Comparison of ENCODE assay signal across 8 mouse cellular contexts in the genomic region with DNA sequence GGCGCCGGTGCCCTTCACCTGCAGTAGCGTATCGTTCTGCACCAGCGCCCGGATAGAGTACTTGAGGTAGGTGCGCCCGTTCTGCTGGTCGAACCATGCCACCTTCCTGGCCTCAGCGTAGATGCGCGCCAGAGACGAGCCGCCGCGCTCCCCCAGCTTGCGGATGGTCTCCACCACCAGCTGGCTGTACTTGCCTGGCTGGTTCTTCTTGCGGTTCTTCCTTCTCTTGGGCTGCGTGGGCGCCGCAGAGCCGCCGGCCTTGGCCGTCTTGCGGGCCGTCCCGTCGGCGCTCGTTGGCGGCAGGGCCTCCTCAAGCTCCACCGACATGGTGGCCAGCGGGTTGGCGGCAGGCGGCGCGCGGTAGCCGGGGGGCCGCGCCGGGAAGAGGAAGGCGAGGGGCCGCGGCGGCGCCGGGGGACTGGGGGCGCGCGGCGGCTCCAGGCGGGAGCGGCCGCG. TPM values are rescaled to one million over a fixed set of nuclear protein-coding genes. Genes with fewer than 3 reads are reported as not detected.
DNase-seq lines count a peak whose midpoint lies in the region; ATAC-seq and TF ChIP-seq lines count a peak whose summit lies in the region.

No protein-coding gene starts in this region.

- H3K4me1 ChIP-seq in spleen, adult 2 months (ENCODE audit: control insufficient read depth, insufficient read depth, insufficient read length): peaks cover 12% of the 10 kb centered on the region
- H3K4me1 ChIP-seq in limb, embryonic 12.5 days (replicated peaks): peaks cover 16% of the 10 kb centered on the region
- H3K4me1 ChIP-seq in neural tube, embryonic 12.5 days: peaks cover 17% of the 10 kb centered on the region

- H3K27me3 ChIP-seq in spleen, adult 2 months (ENCODE audit: control insufficient read depth, insufficient read depth, low read length): peaks cover 21% of the 10 kb centered on the region
- no peaks in the 10 kb centered on the region for H3K27me3 ChIP-seq in limb, embryonic 12.5 days
- no peaks in the 10 kb centered on the region for H3K27me3 ChIP-seq in neural tube, embryonic 12.5 days (replicated peaks)

- no peak overlapping the region for H3K27ac ChIP-seq in spleen, adult 2 months (ENCODE audit: insufficient read depth, low read length)
- H3K27ac ChIP-seq in limb, embryonic 12.5 days: peak overlapping the region; percentile 97
- peak overlapping the region; percentile 82 for H3K27ac ChIP-seq in neural tube, embryonic 12.5 days

- no peak for TF ChIP-seq CTCF in spleen, adult 2 months (IDR thresholded peaks at IDR 0.05; ENCODE audit: extremely low read depth, insufficient read depth, insufficient read length, insufficient replicate concordance)

- no peaks in the 10 kb centered on the region for H3K9me3 ChIP-seq in limb, embryonic 12.5 days
- no peaks in the 10 kb centered on the region for H3K9me3 ChIP-seq in neural tube, embryonic 12.5 days

- WGBS in spleen, adult 2 months: under 1% methylated on average over 51 of the region's 56 CpGs
- WGBS in limb, embryonic 12.5 days: under 1% methylated on average over 56 of the region's 56 CpGs
- WGBS in neural tube, embryonic 12.5 days: under 1% methylated on average over 46 of the region's 56 CpGs

- peak overlapping the region; percentile 48; the same call in 1 of the 2 replicates for H3K4me3 ChIP-seq in spleen, adult 2 months (ENCODE audit: extremely low read depth, insufficient read depth, insufficient read length)
- peak overlapping the region; percentile 98 for H3K4me3 ChIP-seq in limb, embryonic 12.5 days (replicated peaks)
- H3K4me3 ChIP-seq in neural tube, embryonic 12.5 days: peak overlapping the region; percentile 97

- H3K4me2 ChIP-seq in limb, embryonic 12.5 days: peak overlapping the region; percentile 78
- peak overlapping the region; percentile 86 for H3K4me2 ChIP-seq in neural tube, embryonic 12.5 days (replicated peaks)

- TF ChIP-seq POLR2A in spleen, adult 2 months (IDR thresholded peaks at IDR 0.05; ENCODE audit: low read depth, low read length): no peak

- DNase-seq in cerebellum, adult 18-20 months: peak; percentile 21 to 59
- no peak for DNase-seq in cerebellum, adult 11 months
- no peak for DNase-seq in spleen, adult 2 months (ENCODE audit: low read depth in 1 of 2, low spot score in 2 of 2)
- DNase-seq in spleen, adult 18-20 months: no peak

- peak; percentile 5; the same call in 1 of the 2 replicates for ATAC-seq in granulocyte monocyte progenitor cell, adult 5-6 weeks (replicated peaks; ENCODE audit: poor library complexity, severe bottlenecking)
- peak; percentile 14; the same call in 1 of the 2 replicates for ATAC-seq in limb, embryonic 12.5 days (ENCODE audit: insufficient number of reproducible peaks, insufficient read depth, low FRiP score, low TSS enrichment, low read depth)
- ATAC-seq in neural tube, embryonic 12.5 days (ENCODE audit: low FRiP score, low read depth): peak; percentile 60
- ATAC-seq in CD4-positive, CD25-positive, alpha-beta regulatory T cell, adult 4 months: no peak

- H3K9ac ChIP-seq in limb, embryonic 12.5 days (replicated peaks): peak overlapping the region; percentile 98
- H3K9ac ChIP-seq in neural tube, embryonic 12.5 days: peak overlapping the region; percentile 97

- H3K36me3 ChIP-seq in spleen, adult 2 months (ENCODE audit: control insufficient read depth, insufficient read depth, low read length): no peaks in the 10 kb centered on the region
- H3K36me3 ChIP-seq in limb, embryonic 12.5 days: peaks cover 31% of the 10 kb centered on the region
- peaks cover 17% of the 10 kb centered on the region for H3K36me3 ChIP-seq in neural tube, embryonic 12.5 days

RNA-seq across cellular contexts. Expression of a gene that starts 0.4 kb away (rescaled TPM):
- polyA plus RNA-seq in spleen, adult 2 months (2012; rRNA removed): 1.5 and 2.6 TPM in 2 replicates
- 1.4 and 4.9 TPM in 2 replicates for total RNA-seq in granulocyte monocyte progenitor cell, adult 5-6 weeks (2014; fragmentation: Nextera tagmentation)
- 0.78 and 2.7 TPM in 2 replicates for total RNA-seq in granulocyte monocyte progenitor cell, adult 5-6 weeks (2017)
- 72.9 and 129 TPM in 2 replicates for polyA plus RNA-seq in limb, embryonic 12.5 days (2016; fragmentation: Nextera tagmentation; extraction: Ambion mirVana)
- 114 TPM in 2 replicates for polyA plus RNA-seq in neural tube, embryonic 12.5 days (2016; fragmentation: Nextera tagmentation; extraction: Ambion mirVana)
- not detected for polyA plus RNA-seq in CD4-positive, CD25-positive, alpha-beta regulatory T cell, adult 4 months (2017; shearing (Covaris generic))

Comparison
In these comparisons a context has a peak if more than half of its experiments do, and no peak if none do; other contexts are left out.
1. DNase-seq: peak in cerebellum, adult 18-20 months (2 of 2); none in cerebellum, adult 11 months (single experiment), spleen, adult 2 months (0 of 2) and spleen, adult 18-20 months (0 of 2).
2. H3K4me3 ChIP-seq: peak in every context shown above with its lines; median percentile 98 in limb, embryonic 12.5 days; 97 in neural tube, embryonic 12.5 days; 48 in spleen, adult 2 months.
3. RNA of a gene that starts 0.4 kb away (polyA plus RNA-seq): 72.9 to 129 TPM in limb, embryonic 12.5 days and 114 TPM in neural tube, embryonic 12.5 days; 1.5 to 2.6 TPM in spleen, adult 2 months and not detected in CD4-positive, CD25-positive, alpha-beta regulatory T cell, adult 4 months; every median in the first group is over 10 times any median in the second.